Mouse (Mus musculus): ENCODE results near the gene Stim2. TPM values are rescaled to one million over a fixed set of nuclear protein-coding genes. Genes with fewer than 3 reads are reported as not detected.

Gene Stim2
- polyA plus RNA-seq, 1 experiment from 2014 or later = 16.4 TPM

DNA sequence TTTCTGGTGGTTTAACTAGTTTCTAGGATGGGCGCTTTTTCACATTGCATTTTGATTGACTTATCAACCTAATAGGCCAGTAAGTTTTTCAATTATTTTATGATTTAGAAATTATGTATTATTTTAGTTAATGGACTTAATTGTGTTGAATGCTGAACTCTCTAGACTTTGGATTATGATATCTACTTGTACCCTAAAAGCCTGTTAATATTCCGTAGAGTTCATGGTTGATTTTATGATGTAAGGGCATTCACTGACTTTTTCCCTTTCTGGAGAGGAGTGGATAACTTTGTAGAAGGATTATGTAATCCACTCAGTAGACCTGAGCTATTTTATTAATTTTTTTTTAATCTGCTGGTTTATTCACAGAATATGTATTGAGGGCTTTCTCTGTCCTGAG, 20.6 kb downstream of the Stim2 start:
- no peak overlapping the region for H3K4me3 ChIP-seq
- no peak overlapping the region for H3K9ac ChIP-seq
- H3K9me3 ChIP-seq = no peaks in the 10 kb centered on the region
- no peaks in the 10 kb centered on the region for H3K27me3 ChIP-seq
- peaks cover 11% of the 10 kb centered on the region for H3K4me1 ChIP-seq
- H3K27ac ChIP-seq = no peak overlapping the region
- no peak for ATAC-seq (ENCODE audit: insufficient number of reproducible peaks, insufficient read depth, low FRiP score, low TSS enrichment, low read depth)
- H3K4me2 ChIP-seq = no peak overlapping the region
- WGBS = 92% methylated on average over 2 of the region's 2 CpGs
- no peaks in the 10 kb centered on the region for H3K36me3 ChIP-seq

DNA sequence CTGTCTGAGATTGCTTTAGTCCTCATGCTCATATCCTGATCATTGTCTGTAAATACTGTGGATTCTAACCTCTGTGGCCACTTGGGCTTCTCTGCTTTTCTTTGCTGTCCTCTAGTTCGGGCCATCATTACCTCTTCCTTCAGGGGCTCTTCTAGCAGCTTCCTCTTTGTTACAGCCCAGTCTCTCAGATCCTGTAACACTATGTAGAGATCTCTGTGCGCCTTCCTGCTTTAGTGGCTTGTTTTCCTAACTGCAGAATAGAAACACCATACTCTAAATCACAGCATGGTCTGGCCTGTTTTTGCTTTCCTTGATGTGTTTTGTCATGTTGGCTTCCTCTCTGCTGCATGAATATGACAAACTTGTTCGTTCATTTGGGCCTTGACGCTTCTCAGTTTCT, 21.2 kb downstream of the Stim2 start:
- WGBS = 36% methylated on average over 4 of the region's 4 CpGs
- no peaks in the 10 kb centered on the region for H3K36me3 ChIP-seq
- H3K4me2 ChIP-seq = no peak overlapping the region
- H3K27ac ChIP-seq = peak overlapping the region; percentile 18
- H3K9ac ChIP-seq = no peak overlapping the region
- H3K4me1 ChIP-seq = peaks cover 11% of the 10 kb centered on the region
- H3K27me3 ChIP-seq = no peaks in the 10 kb centered on the region
- H3K9me3 ChIP-seq = no peaks in the 10 kb centered on the region
- no peak overlapping the region for H3K4me3 ChIP-seq
- ATAC-seq (ENCODE audit: insufficient number of reproducible peaks, insufficient read depth, low FRiP score, low TSS enrichment, low read depth) = no peak

DNA sequence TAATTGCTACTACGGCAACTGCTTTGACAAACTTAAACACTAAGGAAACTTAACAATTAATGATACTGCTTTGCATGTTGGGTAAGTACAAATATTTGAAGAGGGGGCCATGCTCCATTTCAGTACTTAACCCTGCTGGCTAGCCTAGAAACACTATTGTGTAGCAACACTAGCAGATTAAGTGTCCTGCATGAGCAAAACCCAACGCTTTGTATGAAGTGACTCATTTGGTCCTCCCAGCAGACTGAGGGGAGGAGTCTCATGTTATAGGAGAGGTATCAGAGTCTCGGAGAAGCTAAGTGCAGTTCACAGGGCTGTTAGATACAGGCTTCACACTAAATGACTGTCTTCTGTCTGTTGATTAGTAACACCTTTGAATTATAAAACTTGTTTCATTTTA, 26.3 kb downstream of the Stim2 start:
- no peak overlapping the region for H3K4me3 ChIP-seq
- no peak for ATAC-seq (ENCODE audit: insufficient number of reproducible peaks, insufficient read depth, low FRiP score, low TSS enrichment, low read depth)
- H3K4me2 ChIP-seq = no peak overlapping the region
- H3K9ac ChIP-seq = no peak overlapping the region
- H3K36me3 ChIP-seq = no peaks in the 10 kb centered on the region
- no peaks in the 10 kb centered on the region for H3K27me3 ChIP-seq
- H3K27ac ChIP-seq = no peak overlapping the region
- 74% methylated on average over 3 of the region's 3 CpGs for WGBS
- H3K9me3 ChIP-seq = no peaks in the 10 kb centered on the region
- H3K4me1 ChIP-seq = peaks cover 7% of the 10 kb centered on the region

DNA sequence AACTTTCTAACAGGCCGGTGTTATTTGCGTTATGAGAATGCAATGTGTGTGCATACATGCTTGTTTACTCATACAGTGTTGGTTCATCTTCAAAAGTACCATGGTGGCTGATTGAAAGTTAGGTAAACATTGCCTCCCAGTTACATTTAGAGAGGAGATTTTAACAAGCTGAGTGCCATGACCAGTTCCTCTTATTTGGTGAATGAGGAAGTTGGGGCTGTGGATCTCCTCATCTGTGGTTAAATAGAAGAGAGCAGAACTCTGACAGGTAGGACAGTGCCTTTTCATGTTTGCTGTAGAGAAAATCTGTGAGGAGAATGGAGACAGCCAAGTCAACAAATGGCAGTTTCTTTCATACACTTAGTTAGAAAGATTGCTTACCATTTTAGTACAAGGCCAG, 27.3 kb downstream of the Stim2 start:
- H3K4me2 ChIP-seq = no peak overlapping the region
- no peaks in the 10 kb centered on the region for H3K4me1 ChIP-seq
- 99% methylated on average over 2 of the region's 2 CpGs for WGBS
- H3K27me3 ChIP-seq = no peaks in the 10 kb centered on the region
- no peaks in the 10 kb centered on the region for H3K36me3 ChIP-seq
- H3K9ac ChIP-seq = no peak overlapping the region
- H3K4me3 ChIP-seq = no peak overlapping the region
- no peak overlapping the region for H3K27ac ChIP-seq
- no peak for ATAC-seq (ENCODE audit: insufficient number of reproducible peaks, insufficient read depth, low FRiP score, low TSS enrichment, low read depth)
- H3K9me3 ChIP-seq = no peaks in the 10 kb centered on the region

DNA sequence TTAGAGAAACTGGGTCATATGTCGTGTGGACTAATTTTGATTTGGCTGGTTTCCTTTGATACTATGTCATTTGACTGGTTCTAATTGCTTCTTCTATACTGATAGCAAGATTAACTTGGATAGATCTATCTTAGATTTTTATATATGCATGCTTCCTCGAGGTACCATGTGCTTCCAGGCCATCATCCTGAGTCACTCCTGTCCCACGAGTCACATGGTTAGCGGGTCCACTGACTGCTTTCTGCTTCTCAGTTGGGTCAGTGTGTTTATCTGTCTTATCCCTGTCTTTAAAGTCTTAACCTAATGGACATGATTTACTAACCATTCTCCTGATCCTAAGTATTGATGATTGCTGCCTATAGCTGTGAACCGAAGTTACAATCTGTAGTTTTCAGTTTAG, 34.9 kb downstream of the Stim2 start:
- Histone ChIP-seq H3K9ac (no peak overlapping the region), H3K4me1 (peaks cover 7% of the 10 kb centered on the region), H3K36me3 (no peaks in the 10 kb centered on the region), H3K9me3 (no peaks in the 10 kb centered on the region), H3K27ac (no peak overlapping the region), H3K4me3 (no peak overlapping the region), H3K4me2 (no peak overlapping the region), H3K27me3 (no peaks in the 10 kb centered on the region)
- 82% methylated on average over 5 of the region's 5 CpGs for WGBS
- no peak for ATAC-seq (ENCODE audit: insufficient number of reproducible peaks, insufficient read depth, low FRiP score, low TSS enrichment, low read depth)

DNA sequence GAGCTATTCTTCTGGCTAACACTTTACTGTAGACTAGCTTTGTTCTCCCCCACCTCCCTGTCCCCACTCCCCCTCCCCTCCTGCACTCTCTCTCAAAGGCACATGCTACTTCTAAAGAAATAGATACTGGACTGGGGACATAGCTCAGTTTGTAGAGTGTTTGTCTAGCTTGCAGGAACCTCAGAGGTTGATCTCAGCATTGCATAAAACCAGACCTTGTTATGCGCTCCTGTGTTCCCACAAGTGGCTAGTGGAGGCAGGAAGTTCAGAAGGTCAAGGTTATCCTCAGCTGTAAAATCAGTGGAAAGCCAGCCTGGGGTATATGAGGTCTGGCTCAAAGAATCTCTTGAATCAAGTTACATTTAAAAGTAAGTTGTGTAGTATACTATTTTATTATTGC, 36.4 kb downstream of the Stim2 start:
- Histone ChIP-seq H3K4me3 (no peak overlapping the region), H3K4me1 (peaks cover 8% of the 10 kb centered on the region), H3K9ac (no peak overlapping the region), H3K36me3 (no peaks in the 10 kb centered on the region), H3K27me3 (no peaks in the 10 kb centered on the region), H3K27ac (no peak overlapping the region), H3K9me3 (no peaks in the 10 kb centered on the region), H3K4me2 (no peak overlapping the region)
- ATAC-seq (ENCODE audit: insufficient number of reproducible peaks, insufficient read depth, low FRiP score, low TSS enrichment, low read depth) = no peak
- WGBS = 44% methylated on average over 1 of the region's 1 CpGs

DNA sequence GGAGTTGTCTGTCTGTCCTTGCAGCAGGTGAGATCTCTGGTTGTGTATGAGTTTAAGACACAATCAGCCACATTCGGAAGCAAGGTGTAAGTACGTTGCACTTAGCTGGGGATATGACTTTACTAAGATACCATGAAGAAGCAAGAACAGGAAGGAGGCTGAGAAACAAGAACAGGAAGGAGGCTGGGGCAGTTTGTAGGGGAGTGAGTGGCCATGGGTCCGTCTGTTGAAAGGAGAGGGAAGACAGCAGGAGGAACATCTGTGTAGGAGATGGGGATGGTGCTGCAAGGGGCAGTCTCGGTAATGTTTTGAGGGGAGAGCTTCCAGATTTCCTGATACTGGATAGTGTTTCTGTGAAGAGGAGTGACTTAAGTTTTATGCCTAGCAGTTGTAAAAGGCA, 40.3 kb downstream of the Stim2 start:
- no peak overlapping the region for H3K27ac ChIP-seq
- H3K36me3 ChIP-seq = no peaks in the 10 kb centered on the region
- H3K9ac ChIP-seq = no peak overlapping the region
- no peaks in the 10 kb centered on the region for H3K27me3 ChIP-seq
- no peaks in the 10 kb centered on the region for H3K9me3 ChIP-seq
- no peak overlapping the region for H3K4me3 ChIP-seq
- peaks cover 18% of the 10 kb centered on the region for H3K4me1 ChIP-seq
- ATAC-seq (ENCODE audit: insufficient number of reproducible peaks, insufficient read depth, low FRiP score, low TSS enrichment, low read depth) = no peak
- 63% methylated on average over 4 of the region's 4 CpGs for WGBS
- H3K4me2 ChIP-seq = no peak overlapping the region

DNA sequence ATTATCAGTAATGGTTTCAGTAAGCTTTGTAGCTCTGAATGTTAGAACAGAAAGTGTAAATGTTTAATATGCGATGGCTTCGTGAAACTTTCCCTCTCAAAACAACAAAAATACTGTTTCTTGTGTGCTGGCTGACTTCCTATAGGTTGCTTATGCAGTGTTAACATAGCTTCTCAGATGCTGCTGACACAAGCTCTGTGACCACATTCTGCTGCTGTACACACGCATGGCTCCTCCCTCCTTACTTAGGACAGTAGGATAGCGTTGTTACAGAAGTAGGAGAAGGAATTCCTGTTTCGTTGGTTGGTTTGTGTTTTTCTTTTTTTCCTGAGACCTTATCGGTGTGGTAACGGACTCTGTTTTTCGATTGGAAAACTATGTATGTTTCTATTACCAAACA, 42.2 kb downstream of the Stim2 start:
- no peak overlapping the region for H3K4me3 ChIP-seq
- WGBS = 62% methylated on average over 8 of the region's 8 CpGs
- H3K27ac ChIP-seq = no peak overlapping the region

DNA sequence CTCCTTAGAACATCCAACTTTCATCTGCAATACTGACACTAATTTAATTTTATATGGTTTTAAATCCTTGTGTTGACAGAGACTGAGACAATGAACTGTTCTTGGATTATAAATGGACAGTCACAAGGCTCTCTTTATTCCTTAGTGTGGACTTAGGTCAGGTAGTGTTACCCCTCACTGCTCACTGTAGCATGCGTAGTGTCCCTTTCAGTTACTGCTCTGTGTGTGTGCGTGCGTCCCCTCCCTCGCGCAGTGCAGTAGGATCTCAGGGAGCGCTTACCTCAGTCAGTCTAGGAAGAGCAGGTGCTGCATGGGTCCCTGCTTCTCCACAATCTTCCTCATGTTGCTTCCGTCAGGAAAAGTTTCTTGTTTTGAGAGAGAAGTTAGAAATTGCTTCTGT, 43.7 kb downstream of the Stim2 start:
- Histone ChIP-seq H3K27ac (no peak overlapping the region), H3K4me2 (no peak overlapping the region), H3K9ac (no peak overlapping the region), H3K4me1 (peaks cover 11% of the 10 kb centered on the region), H3K9me3 (no peaks in the 10 kb centered on the region), H3K36me3 (no peaks in the 10 kb centered on the region), H3K27me3 (no peaks in the 10 kb centered on the region), H3K4me3 (no peak overlapping the region)
- no peak for ATAC-seq (ENCODE audit: insufficient number of reproducible peaks, insufficient read depth, low FRiP score, low TSS enrichment, low read depth)
- WGBS = 85% methylated on average over 7 of the region's 7 CpGs

More for the DNA sequence above, 42.2 kb downstream of the Stim2 start:
- ATAC-seq (ENCODE audit: insufficient number of reproducible peaks, insufficient read depth, low FRiP score, low TSS enrichment, low read depth) = no peak
- Histone ChIP-seq H3K9ac (no peak overlapping the region), H3K36me3 (no peaks in the 10 kb centered on the region), H3K27me3 (no peaks in the 10 kb centered on the region), H3K4me1 (peaks cover 11% of the 10 kb centered on the region), H3K9me3 (no peaks in the 10 kb centered on the region), H3K4me2 (no peak overlapping the region)

DNA sequence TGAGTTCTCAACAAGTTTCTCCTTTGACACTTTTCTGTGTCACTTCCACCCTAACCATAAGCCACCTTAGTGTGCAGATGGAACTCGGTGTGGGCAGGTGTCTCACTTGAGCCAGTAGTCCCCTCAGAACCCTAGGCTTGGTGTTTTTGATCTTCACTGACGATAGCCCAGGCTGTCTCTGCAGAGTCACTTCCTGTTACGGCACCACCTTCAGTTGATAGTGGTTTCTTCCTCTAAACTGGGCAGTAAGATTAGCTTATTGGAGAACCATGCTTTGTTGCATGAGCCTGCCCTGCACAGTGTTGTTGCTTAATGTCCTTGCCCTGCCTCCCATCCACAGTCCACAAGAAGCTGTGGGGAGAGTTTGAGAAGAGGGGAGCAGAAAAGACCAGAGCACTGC, 47.2 kb downstream of the Stim2 start:
- Histone ChIP-seq H3K36me3 (no peaks in the 10 kb centered on the region), H3K9ac (no peak overlapping the region), H3K27me3 (no peaks in the 10 kb centered on the region), H3K4me1 (peaks cover 7% of the 10 kb centered on the region), H3K27ac (no peak overlapping the region), H3K9me3 (no peaks in the 10 kb centered on the region), H3K4me2 (no peak overlapping the region), H3K4me3 (no peak overlapping the region)
- no peak for ATAC-seq (ENCODE audit: insufficient number of reproducible peaks, insufficient read depth, low FRiP score, low TSS enrichment, low read depth)
- WGBS = 85% methylated on average over 3 of the region's 3 CpGs

DNA sequence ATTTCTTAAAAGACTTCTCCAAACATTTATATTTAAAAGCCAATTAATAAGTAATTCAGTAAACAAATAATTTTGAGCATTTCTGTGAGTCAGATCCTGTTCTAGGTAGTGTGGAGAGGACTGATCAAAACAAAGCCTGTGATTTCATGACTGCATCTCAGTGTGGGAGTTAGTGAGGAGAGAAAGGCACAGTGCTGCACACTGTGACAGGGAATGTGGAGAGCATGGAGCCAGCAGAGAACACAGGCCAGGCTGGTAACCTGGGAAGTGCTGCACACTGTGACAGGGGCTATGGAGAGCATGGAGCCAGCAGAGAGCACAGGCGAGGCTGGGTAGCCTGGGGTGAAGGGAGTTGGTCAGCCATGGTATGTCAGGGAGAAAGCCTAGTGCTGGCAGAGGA, 48.1 kb downstream of the Stim2 start:
- no peak for ATAC-seq (ENCODE audit: insufficient number of reproducible peaks, insufficient read depth, low FRiP score, low TSS enrichment, low read depth)
- 62% methylated on average over 1 of the region's 1 CpGs for WGBS

DNA sequence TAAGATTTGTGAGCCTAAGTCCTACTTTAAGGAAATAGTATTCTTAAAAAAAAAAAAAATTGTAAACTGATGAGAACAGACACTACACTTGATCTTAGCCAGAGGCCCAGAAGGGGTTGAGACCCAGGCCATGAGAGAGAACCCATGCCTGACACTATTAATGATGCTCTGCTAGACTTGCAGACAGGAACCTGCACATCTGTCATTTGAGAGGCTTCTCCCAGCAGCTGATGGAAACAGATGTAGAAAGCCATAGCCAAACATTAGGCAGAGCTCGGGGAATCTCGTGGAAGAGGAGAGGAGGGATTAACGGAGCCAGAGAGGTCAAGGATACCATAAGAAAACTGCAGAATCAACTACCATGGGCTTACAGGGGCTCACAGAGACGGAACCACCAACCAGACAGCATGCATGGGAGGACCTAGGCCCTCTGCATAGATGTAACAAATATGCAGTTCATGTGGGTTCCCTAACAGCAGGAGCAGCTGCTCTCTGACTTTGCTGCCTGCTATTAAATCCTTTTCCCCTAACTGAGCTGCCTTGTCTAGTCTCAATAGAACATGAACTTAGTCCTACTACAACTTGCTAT, 50.9 kb downstream of the Stim2 start:
- Histone ChIP-seq H3K4me1 (peaks cover 6% of the 10 kb centered on the region; the same call in 1 of the 2 replicates), H3K27ac (no peak overlapping the region), H3K9ac (no peak overlapping the region), H3K4me3 (no peak overlapping the region), H3K4me2 (no peak overlapping the region), H3K9me3 (no peaks in the 10 kb centered on the region), H3K36me3 (peaks cover 6% of the 10 kb centered on the region; the same call in 1 of the 2 replicates), H3K27me3 (no peaks in the 10 kb centered on the region)
- no peak for ATAC-seq (ENCODE audit: insufficient number of reproducible peaks, insufficient read depth, low FRiP score, low TSS enrichment, low read depth)
- WGBS = 36% methylated on average over 4 of the region's 4 CpGs

More for the DNA sequence above, 48.1 kb downstream of the Stim2 start:
- Histone ChIP-seq H3K36me3 (no peaks in the 10 kb centered on the region), H3K4me3 (no peak overlapping the region), H3K27me3 (no peaks in the 10 kb centered on the region), H3K9ac (no peak overlapping the region), H3K9me3 (no peaks in the 10 kb centered on the region), H3K27ac (no peak overlapping the region), H3K4me2 (no peak overlapping the region), H3K4me1 (peaks cover 6% of the 10 kb centered on the region; the same call in 1 of the 2 replicates)
